In genomic region chr14:88013186-88013585, GRCm38 (mm10) we compare ENCODE assay signal across 17 mouse cellular contexts.
DNase-seq lines count a peak whose midpoint lies in the region; ATAC-seq and TF ChIP-seq lines count a peak whose summit lies in the region.
"Had no signal": no experiment of that assay in that cellular context is flagged by ENCODE, and none has a peak within 500 bp of the region (broad histone marks: within the 10 kb centered on the region; RNA-seq: fewer than 3 reads in every experiment).

No protein-coding gene starts in this region.

- intact Hi-C loops in heart, postnatal 10 days (cut with DNase I): no loop called here
- intact Hi-C loops in heart, postnatal 36 days (cut with DNase I): no loop called here
- intact Hi-C loops in gastrocnemius, postnatal 14 days (cut with DNase I; ENCODE audit: low total_unique reads): no loop called here

- no peaks in the 10 kb centered on the region for H3K4me1 ChIP-seq in lung, embryonic 14.5 days (ENCODE audit: insufficient read depth)
- H3K4me1 ChIP-seq: embryonic facial prominence, embryonic 12.5 days; forebrain, embryonic 15.5 days; heart, embryonic 12.5 days; hindbrain, embryonic 10.5 days; intestine, embryonic 15.5 days had no signal

- no peak overlapping the region for H3K4me3 ChIP-seq in lung, embryonic 14.5 days (ENCODE audit: low read depth, low read length)
- H3K4me3 ChIP-seq: embryonic facial prominence, embryonic 12.5 days; forebrain, embryonic 15.5 days; heart, embryonic 12.5 days; hindbrain, embryonic 10.5 days; intestine, embryonic 15.5 days had no signal

- no peaks in the 10 kb centered on the region for H3K27me3 ChIP-seq in lung, embryonic 14.5 days (ENCODE audit: insufficient read depth, low read length)
- H3K27me3 ChIP-seq: embryonic facial prominence, embryonic 12.5 days; forebrain, embryonic 15.5 days; heart, embryonic 12.5 days; intestine, embryonic 15.5 days had no signal

- no peaks in the 10 kb centered on the region for H3K36me3 ChIP-seq in lung, embryonic 14.5 days (ENCODE audit: insufficient read depth)
- H3K36me3 ChIP-seq: embryonic facial prominence, embryonic 12.5 days; forebrain, embryonic 15.5 days; heart, embryonic 12.5 days; hindbrain, embryonic 10.5 days; intestine, embryonic 15.5 days had no signal

- no peak for TF ChIP-seq CTCF in lung, embryonic 14.5 days (IDR thresholded peaks at IDR 0.05; ENCODE audit: low read depth)

- peak; percentile 2 to 24 for DNase-seq in heart, postnatal 10 days
- no peak for DNase-seq in heart, postnatal 36 days
- peak; percentile 52 for DNase-seq in lung, embryonic 14.5 days
- DNase-seq in lung, adult 18-20 months: no peak
- DNase-seq in gastrocnemius, postnatal 10 days: peak; percentile 10
- DNase-seq in gastrocnemius, postnatal 14 days: peak; percentile 51
- DNase-seq: adrenal gland, adult 8-10 months; cerebellum, adult 11-12 months; cerebellum, adult 9-10 months; cerebellum, postnatal 25 days had no signal

- H3K4me2 ChIP-seq in lung, embryonic 14.5 days: no peak overlapping the region
- H3K4me2 ChIP-seq: embryonic facial prominence, embryonic 12.5 days; forebrain, embryonic 15.5 days; heart, embryonic 12.5 days; hindbrain, embryonic 14.5 days; intestine, embryonic 15.5 days had no signal

- H3K9me3 ChIP-seq in lung, embryonic 14.5 days (ENCODE audit: low read depth, low read length): no peaks in the 10 kb centered on the region
- H3K9me3 ChIP-seq: embryonic facial prominence, embryonic 12.5 days; forebrain, embryonic 15.5 days; heart, embryonic 12.5 days; hindbrain, embryonic 10.5 days; intestine, embryonic 15.5 days had no signal

- peak; percentile 31; the same call in 1 of the 2 replicates for ATAC-seq in lung, embryonic 14.5 days (ENCODE audit: insufficient read depth)
- ATAC-seq in monocyte, adult 5-6 weeks (replicated peaks; ENCODE audit: insufficient number of reproducible peaks, low FRiP score, low TSS enrichment, poor library complexity, severe bottlenecking): no peak
- ATAC-seq: forebrain, embryonic 15.5 days; intestine, embryonic 15.5 days had no signal

- no peak overlapping the region for H3K9ac ChIP-seq in lung, embryonic 14.5 days
- H3K9ac ChIP-seq: embryonic facial prominence, embryonic 12.5 days; forebrain, embryonic 15.5 days; heart, embryonic 12.5 days; hindbrain, embryonic 14.5 days; intestine, embryonic 15.5 days had no signal

- no peak overlapping the region for H3K27ac ChIP-seq in lung, embryonic 14.5 days (ENCODE audit: low read depth)
- H3K27ac ChIP-seq: embryonic facial prominence, embryonic 12.5 days; forebrain, embryonic 15.5 days; hindbrain, embryonic 10.5 days; hindbrain, embryonic 14.5 days; intestine, embryonic 15.5 days had no signal

- WGBS in lung, embryonic 14.5 days: 74% methylated on average over 3 of the region's 3 CpGs

Comparison
In these comparisons a context has a peak if more than half of its experiments do, and no peak if none do; other contexts are left out.
1. DNase-seq: peak in heart, postnatal 10 days (2 of 2), lung, embryonic 14.5 days (single experiment), gastrocnemius, postnatal 10 days (single experiment) and gastrocnemius, postnatal 14 days (single experiment); none in heart, postnatal 36 days (0 of 2) and lung, adult 18-20 months (0 of 2).